Mouse (Mus musculus) heart, embryonic 12.5 days (tissue): ENCODE data around the gene Nmnat3. TPM values are rescaled to one million over a fixed set of nuclear protein-coding genes. Genes with fewer than 3 reads are reported as not detected.

Source experiments
- ATAC-seq: fragments of 200-750 bp; cut with Nextera tagmentation; 2 replicates; pipeline ENCODE4 v1.8.0; 2017; ENCODE audit warnings: moderate TSS enrichment, moderate library complexity; ENCODE audit not compliant: insufficient number of reproducible peaks, low FRiP score
- H3K27ac ChIP-seq: fragments of 300-500 bp; sonication (generic); 2 replicates; pipeline ENCODE4 v1.5.1; 2016; ENCODE audit warnings: mild to moderate bottlenecking, moderate library complexity; ENCODE audit not compliant: poor library complexity, severe bottlenecking
- H3K27me3 ChIP-seq: fragments of 300-500 bp; sonication (generic); replicated peaks from 2 replicates; pipeline ENCODE4 v1.6.1; 2016; ENCODE audit warnings: mild to moderate bottlenecking, moderate library complexity
- H3K36me3 ChIP-seq: fragments of 300-500 bp; sonication (generic); 2 replicates; pipeline ENCODE4 v1.6.1; 2016; ENCODE audit warnings: mild to moderate bottlenecking, moderate library complexity
- H3K4me1 ChIP-seq: fragments of 300-500 bp; sonication (generic); replicated peaks from 2 replicates; pipeline ENCODE4 v1.6.1; 2016; ENCODE audit warnings: mild to moderate bottlenecking
- H3K4me2 ChIP-seq: fragments of 300-500 bp; sonication (generic); 2 replicates; pipeline ENCODE4 v1.6.1; 2016; ENCODE audit warnings: mild to moderate bottlenecking, moderate library complexity
- H3K4me3 ChIP-seq: fragments of 300-500 bp; sonication (generic); 2 replicates; pipeline ENCODE4 v1.5.1; 2016; ENCODE audit warnings: mild to moderate bottlenecking
- H3K9ac ChIP-seq: fragments of 300-500 bp; sonication (generic); 2 replicates; pipeline ENCODE4 v1.6.1; 2016; ENCODE audit warnings: mild to moderate bottlenecking, moderate library complexity
- H3K9me3 ChIP-seq: fragments of 300-500 bp; sonication (generic); replicated peaks from 2 replicates; pipeline ENCODE4 v1.6.1; 2016; ENCODE audit warnings: mild to moderate bottlenecking, moderate library complexity
- WGBS: fragments of 180-500 bp; shearing (Covaris S2); methylation state at CpG from one replicate; pipeline ENCODE4 v1.1.7; 2016; 5-methylcytosine and 5-hydroxymethylcytosine counted together
- polyA plus RNA-seq: library from polyadenylated mRNA; unstranded; fragments of >200 nt; fragmentation: Nextera tagmentation; extraction: Ambion mirVana; gene quantifications from 2 replicates; pipeline ENCODE4 v1.2.1, GENCODE M21; 2016

The Nmnat3 gene
- polyA plus RNA-seq, 1 experiment from 2014 or later: 9.4 TPM

GRCm38 (mm10) chr9:98333219-98333754, 46.1 kb downstream of the Nmnat3 start:
- H3K9me3 ChIP-seq: no peaks in the 10 kb centered on the region; the same call in 1 of the 2 replicates
- no peaks in the 10 kb centered on the region for H3K27me3 ChIP-seq
- H3K4me1 ChIP-seq: peaks cover 3% of the 10 kb centered on the region; the same call in 1 of the 2 replicates
- WGBS: 44% methylated on average over 3 of the region's 3 CpGs
- H3K9ac ChIP-seq: no peak overlapping the region
- ATAC-seq: no peak
- H3K36me3 ChIP-seq: no peaks in the 10 kb centered on the region
- no peak overlapping the region for H3K27ac ChIP-seq
- no peak overlapping the region for H3K4me3 ChIP-seq
- no peak overlapping the region for H3K4me2 ChIP-seq

DNA sequence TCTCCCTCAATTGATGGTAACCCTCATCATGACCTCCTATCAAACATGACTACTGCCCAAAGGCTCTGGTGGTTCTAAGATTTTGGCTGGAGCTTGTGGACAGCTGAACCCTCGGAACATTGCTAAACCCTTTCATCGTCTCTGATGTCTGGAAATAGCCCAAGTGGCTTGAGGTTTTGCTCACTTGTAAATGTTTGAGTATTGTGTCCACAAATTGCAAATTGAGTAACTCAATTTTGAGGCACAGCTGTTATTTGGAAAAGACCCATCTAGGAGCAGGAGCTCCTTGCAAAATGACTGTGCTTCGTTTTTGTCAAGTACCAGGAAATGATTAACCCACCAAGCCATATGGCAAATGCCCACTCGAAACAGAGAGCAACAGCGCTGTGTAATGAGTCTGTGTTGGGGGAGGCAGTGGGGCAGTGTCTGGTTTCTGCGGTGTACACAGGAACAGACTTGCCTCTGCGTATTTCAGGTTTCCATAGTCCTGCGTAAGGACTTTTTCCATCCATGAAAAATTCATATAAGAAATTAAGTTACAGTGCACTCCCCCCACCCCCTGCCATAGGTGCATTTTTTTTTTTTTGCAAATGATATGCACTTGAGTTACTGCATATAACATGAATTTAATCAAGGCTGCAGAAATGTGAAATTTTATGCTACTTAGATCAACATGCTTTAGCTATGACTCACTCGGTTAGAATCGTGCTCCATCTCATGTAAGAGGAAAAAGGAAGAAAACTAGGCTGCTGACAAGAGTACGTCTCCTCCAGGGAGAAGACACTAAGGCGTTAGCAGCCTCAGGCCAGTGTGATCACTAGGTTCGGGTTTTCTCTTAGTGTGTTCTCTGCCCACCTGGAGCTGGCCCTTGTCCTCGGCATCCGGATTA, 50.9 kb downstream of the Nmnat3 start:
- Histone ChIP-seq H3K4me2 (no peak overlapping the region), H3K9ac (no peak overlapping the region), H3K9me3 (no peaks in the 10 kb centered on the region; the same call in 1 of the 2 replicates), H3K27ac (no peak overlapping the region), H3K4me3 (no peak overlapping the region), H3K4me1 (peaks cover 9% of the 10 kb centered on the region), H3K36me3 (no peaks in the 10 kb centered on the region), H3K27me3 (no peaks in the 10 kb centered on the region)
- whole genome bisulfite sequencing: 75% methylated on average over 15 of the region's 15 CpGs
- ATAC-seq: no peak

- H3K4me1 ChIP-seq: peaks cover 9% of the 10 kb centered on the region
- 69% methylated on average over 4 of the region's 4 CpGs for WGBS
- H3K4me3 ChIP-seq: no peak overlapping the region
- no peaks in the 10 kb centered on the region for H3K27me3 ChIP-seq
- no peaks in the 10 kb centered on the region; the same call in 1 of the 2 replicates for H3K9me3 ChIP-seq
- H3K9ac ChIP-seq: no peak overlapping the region
- H3K4me2 ChIP-seq: no peak overlapping the region
- no peak overlapping the region for H3K27ac ChIP-seq
- no peak for ATAC-seq
- H3K36me3 ChIP-seq: no peaks in the 10 kb centered on the region
These were observed 52.7 kb downstream of the Nmnat3 start for GRCm38 (mm10) chr9:98339971-98340370.

DNA sequence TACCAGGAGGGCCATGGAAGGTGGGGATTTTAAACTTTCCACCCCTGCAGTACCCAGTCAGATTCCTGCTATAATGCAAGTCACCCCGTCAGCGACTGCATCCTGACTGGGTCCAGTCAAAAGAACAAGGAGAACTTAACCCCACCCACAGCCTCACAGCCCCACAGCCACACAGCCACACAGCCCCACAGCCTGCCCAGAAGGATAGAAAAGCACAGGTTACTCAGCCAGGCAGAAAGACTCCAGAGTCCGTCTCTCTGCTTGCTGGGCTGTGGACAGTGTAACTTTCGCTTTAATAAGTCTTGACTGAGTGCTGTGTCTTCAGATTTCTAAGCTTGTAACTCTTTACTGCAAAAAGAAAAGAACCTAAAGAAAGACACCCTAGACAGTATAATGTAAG, 53.2 kb downstream of the Nmnat3 start:
- 72% methylated on average over 4 of the region's 4 CpGs for WGBS
- H3K27me3 ChIP-seq: no peaks in the 10 kb centered on the region
- H3K36me3 ChIP-seq: no peaks in the 10 kb centered on the region
- no peak overlapping the region for H3K27ac ChIP-seq
- no peak overlapping the region for H3K4me3 ChIP-seq
- no peak for ATAC-seq
- H3K4me1 ChIP-seq: peaks cover 9% of the 10 kb centered on the region
- H3K9me3 ChIP-seq: no peaks in the 10 kb centered on the region; the same call in 1 of the 2 replicates
- H3K4me2 ChIP-seq: no peak overlapping the region
- H3K9ac ChIP-seq: no peak overlapping the region

- no peaks in the 10 kb centered on the region for H3K4me1 ChIP-seq
- H3K9me3 ChIP-seq: no peaks in the 10 kb centered on the region
- H3K27ac ChIP-seq: no peak overlapping the region
- no peaks in the 10 kb centered on the region for H3K27me3 ChIP-seq
- H3K4me2 ChIP-seq: no peak overlapping the region
- H3K9ac ChIP-seq: no peak overlapping the region
- 68% methylated on average over 1 of the region's 1 CpGs for WGBS
- no peak overlapping the region for H3K4me3 ChIP-seq
- no peak for ATAC-seq
- 0 out of 2 replicates have a peak, but pooled peaks cover 3% of the 10 kb centered on the region for H3K36me3 ChIP-seq
These were observed 58.6 kb downstream of the Nmnat3 start for GRCm38 (mm10) chr9:98345840-98346239.

DNA sequence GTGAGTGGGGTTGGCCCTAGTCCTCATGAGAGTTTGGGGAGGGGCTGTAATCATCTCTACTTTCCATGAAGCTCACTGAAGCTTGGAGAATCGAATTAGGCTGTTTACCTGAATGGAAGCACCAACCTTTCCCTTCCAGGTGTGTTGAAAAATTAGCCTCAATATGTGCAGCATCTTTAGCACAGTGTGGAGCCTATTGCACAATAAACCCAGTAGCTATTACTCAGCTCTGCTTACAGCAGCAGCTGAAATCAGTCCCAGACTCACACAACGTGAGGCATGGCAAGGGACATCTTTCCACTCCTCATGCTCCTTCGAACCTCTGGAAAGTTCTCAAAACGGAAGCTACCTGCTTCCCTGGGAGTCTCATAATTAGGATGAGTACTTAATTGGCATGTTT, 59.0 kb downstream of the Nmnat3 start:
- WGBS: 80% methylated on average over 4 of the region's 4 CpGs
- H3K36me3 ChIP-seq: 0 out of 2 replicates have a peak, but pooled peaks cover 3% of the 10 kb centered on the region
- no peaks in the 10 kb centered on the region for H3K27me3 ChIP-seq
- H3K4me2 ChIP-seq: no peak overlapping the region
- no peak overlapping the region for H3K4me3 ChIP-seq
- H3K9ac ChIP-seq: no peak overlapping the region
- no peaks in the 10 kb centered on the region for H3K9me3 ChIP-seq
- ATAC-seq: no peak
- no peaks in the 10 kb centered on the region for H3K4me1 ChIP-seq
- H3K27ac ChIP-seq: no peak overlapping the region

GRCm38 (mm10) chr9:98347021-98347420, 59.8 kb downstream of the Nmnat3 start:
- Histone ChIP-seq H3K27me3 (no peaks in the 10 kb centered on the region), H3K36me3 (0 out of 2 replicates have a peak, but pooled peaks cover 3% of the 10 kb centered on the region), H3K27ac (no peak overlapping the region), H3K4me3 (no peak overlapping the region), H3K9me3 (0 out of 2 replicates have a peak, but pooled peaks cover 2% of the 10 kb centered on the region), H3K9ac (no peak overlapping the region), H3K4me1 (no peaks in the 10 kb centered on the region), H3K4me2 (no peak overlapping the region)
- ATAC-seq: no peak
- WGBS: 82% methylated on average over 3 of the region's 3 CpGs

- Histone ChIP-seq H3K27me3 (no peaks in the 10 kb centered on the region), H3K27ac (no peak overlapping the region), H3K36me3 (0 out of 2 replicates have a peak, but pooled peaks cover 3% of the 10 kb centered on the region), H3K9me3 (0 out of 2 replicates have a peak, but pooled peaks cover 3% of the 10 kb centered on the region), H3K4me2 (no peak overlapping the region), H3K4me3 (no peak overlapping the region), H3K4me1 (peaks cover 5% of the 10 kb centered on the region; the same call in 1 of the 2 replicates), H3K9ac (no peak overlapping the region)
- ATAC-seq: no peak
- WGBS: 19% methylated on average over 4 of the region's 4 CpGs
These were observed 63.3 kb downstream of the Nmnat3 start for GRCm38 (mm10) chr9:98350318-98351144.

DNA sequence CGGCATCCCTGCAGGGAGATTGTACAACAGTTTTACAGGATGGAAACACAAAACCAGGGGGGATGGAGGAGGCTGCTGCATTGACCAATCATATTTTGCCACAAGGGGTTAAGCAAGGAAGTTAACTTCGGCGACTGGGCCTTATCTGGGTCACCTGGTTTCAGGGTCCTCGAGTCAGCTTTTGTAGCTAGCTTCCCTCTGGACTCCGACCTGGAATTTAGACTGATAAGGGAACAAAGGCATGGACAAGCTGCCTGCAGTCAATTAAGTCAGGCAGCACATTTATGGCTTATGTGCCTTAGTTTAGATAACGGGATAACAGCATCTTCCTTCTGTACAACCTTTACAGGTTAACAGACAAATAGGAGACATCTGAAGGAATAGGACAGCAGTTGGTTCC, 65.1 kb downstream of the Nmnat3 start:
- Histone ChIP-seq H3K27me3 (no peaks in the 10 kb centered on the region), H3K36me3 (0 out of 2 replicates have a peak, but pooled peaks cover 3% of the 10 kb centered on the region), H3K27ac (no peak overlapping the region), H3K9me3 (0 out of 2 replicates have a peak, but pooled peaks cover 3% of the 10 kb centered on the region), H3K9ac (no peak overlapping the region), H3K4me2 (no peak overlapping the region), H3K4me1 (peaks cover 5% of the 10 kb centered on the region; the same call in 1 of the 2 replicates), H3K4me3 (no peak overlapping the region)
- 38% methylated on average over 6 of the region's 6 CpGs for WGBS
- no peak for ATAC-seq

DNA sequence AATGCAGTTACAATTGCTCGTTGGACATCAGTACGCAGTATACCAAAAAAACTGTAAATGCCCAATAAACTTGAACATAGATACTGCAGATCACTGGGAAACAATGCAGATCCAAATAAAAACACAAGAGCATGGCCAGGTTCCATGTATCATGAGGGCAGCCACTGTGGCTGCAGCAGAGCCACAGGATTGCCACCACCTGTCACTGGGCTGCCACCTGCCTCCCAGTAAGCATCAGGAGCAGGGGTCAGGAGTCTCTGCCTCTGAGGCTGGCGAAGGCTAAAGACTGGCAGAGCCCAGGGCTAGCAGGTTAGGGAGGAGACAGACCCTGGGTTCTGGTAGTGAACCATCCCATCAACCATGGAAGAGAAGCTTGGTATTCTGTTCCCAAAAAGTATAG, 67.7 kb downstream of the Nmnat3 start:
- H3K27me3 ChIP-seq: no peaks in the 10 kb centered on the region
- H3K9ac ChIP-seq: no peak overlapping the region
- 0 out of 2 replicates have a peak, but pooled peaks cover 3% of the 10 kb centered on the region for H3K9me3 ChIP-seq
- H3K4me1 ChIP-seq: peaks cover 5% of the 10 kb centered on the region; the same call in 1 of the 2 replicates
- H3K27ac ChIP-seq: no peak overlapping the region
- H3K4me2 ChIP-seq: no peak overlapping the region
- WGBS: 91% methylated on average over 3 of the region's 3 CpGs
- no peaks in the 10 kb centered on the region for H3K36me3 ChIP-seq
- no peak overlapping the region for H3K4me3 ChIP-seq
- no peak for ATAC-seq
